29 mouse cellular contexts compared by ENCODE assay signal in genomic region chr12:71154979-71155378, GRCm38 (mm10). TPM values are rescaled to one million over a fixed set of nuclear protein-coding genes. Genes with fewer than 3 reads are reported as not detected.
DNase-seq lines count a peak whose midpoint lies in the region.
"Had no signal": no experiment of that assay in that cellular context is flagged by ENCODE, and none has a peak within 500 bp of the region (broad histone marks: within the 10 kb centered on the region; RNA-seq: fewer than 3 reads in every experiment).

No protein-coding gene starts in this region.

- DNase-seq in heart, adult 11 months, result peak; percentile 53
- no peak for DNase-seq in heart, postnatal 10 days
- DNase-seq in 3T3-L1 (ENCODE audit: low read depth, low spot score) (peak; percentile 50), 416B (ENCODE audit: low read depth) (peak; percentile 67), NIH3T3 (ENCODE audit: low read depth) (peak; percentile 19)
- DNase-seq in thymus, postnatal 0 days (ENCODE audit: low spot score), result no peak
- no peak for DNase-seq in kidney, adult 11 months
- DNase-seq in gastrocnemius, postnatal 36 days, result no peak
- DNase-seq: adrenal gland, adult 2 months; adrenal gland, adult 8-10 months; adrenal gland, postnatal 10 days; adrenal gland, postnatal 14 days; adrenal gland, postnatal 25 days; adrenal gland, postnatal 36 days; B cell, adult 2 months; cerebellum, adult 11 months; cerebellum, adult 11-12 months; cerebellum, adult 18-20 months; cerebellum, adult 2 months; cerebellum, adult 8-10 months had no signal

- intact Hi-C loops in heart, postnatal 10 days (cut with DNase I), result no loop called here
- intact Hi-C loops in gastrocnemius, postnatal 36 days (cut with DNase I), result no loop called here

RNA-seq across cellular contexts. Expression of gene 2700049A03Rik, which starts 18.3 kb away (rescaled TPM):
- total RNA-seq in heart, postnatal 10 days (2021), result 1 to 10 TPM; 4.0 to 4.8 TPM
- 13.6 and 17.1 TPM in 2 replicates for polyA plus RNA-seq in thymus, postnatal 0 days (2015; fragmentation: Nextera tagmentation; extraction: Ambion mirVana)
- 1 to 10 TPM; 3.1 to 3.5 TPM for total RNA-seq in gastrocnemius, postnatal 36 days (2021)

RNA-seq across cellular contexts. Expression of gene Timm9, which starts 18.5 kb away (rescaled TPM):
- total RNA-seq in heart, postnatal 10 days (2021), result 10 to 100 TPM; 41.4 to 43.5 TPM
- 89.8 and 90.0 TPM in 2 replicates for polyA plus RNA-seq in thymus, postnatal 0 days (2015; fragmentation: Nextera tagmentation; extraction: Ambion mirVana)
- 10 to 100 TPM; 21.0 to 26.9 TPM for total RNA-seq in gastrocnemius, postnatal 36 days (2021)

RNA-seq across cellular contexts. Expression of gene Tomm20l, which starts 43.8 kb away (rescaled TPM):
- total RNA-seq in heart, postnatal 10 days (2021), result 1 to 10 TPM in 1 of 2 experiments, under 1 TPM in 1; 0.50 to 1.8 TPM
- polyA plus RNA-seq in thymus, postnatal 0 days (2015; fragmentation: Nextera tagmentation; extraction: Ambion mirVana), result 0.26 TPM in 1 of 2 replicates, not detected in the other
- total RNA-seq in gastrocnemius, postnatal 36 days (2021), result not detected
- total RNA-seq: CH12.LX, ES-E14, G1E, MEL had no signal
- polyA plus RNA-seq: activated CD4-positive, CD25-positive, alpha-beta regulatory T cell, adult 4 months; brain, embryonic 14.5 days; C2C12; CD4-positive, CD25-positive, alpha-beta regulatory T cell, adult 4 months; cerebellum, adult 2 months; G1E; Patski had no signal

Comparison
In these comparisons a context has a peak if more than half of its experiments do, and no peak if none do; other contexts are left out.
1. DNase-seq: peak in heart, adult 11 months (single experiment), 3T3-L1 (single experiment), 416B (single experiment) and NIH3T3 (single experiment); none in heart, postnatal 10 days (0 of 2), thymus, postnatal 0 days (single experiment), kidney, adult 11 months (single experiment) and gastrocnemius, postnatal 36 days (0 of 2).